Mouse (Mus musculus): ENCODE measurements around the gene Parp2. TPM values are rescaled to one million over a fixed set of nuclear protein-coding genes. Genes with fewer than 3 reads are reported as not detected.
"Not testable (repeated sequence)": the region's sequence is repeated elsewhere in the genome, so short reads cannot be mapped to it uniquely, and the experiment has no call there.

Parp2 gene
- polyA plus RNA-seq, 1 experiment from 2014 or later: 59.2 TPM

GRCm38 (mm10) chr14:50834435-50834834, 26.8 kb downstream of the Parp2 start:
- H3K9ac ChIP-seq: no peak overlapping the region
- H3K4me3 ChIP-seq (replicated peaks): no peak overlapping the region
- H3K27me3 ChIP-seq (replicated peaks): no peaks in the 10 kb centered on the region
- no peaks in the 10 kb centered on the region for H3K4me1 ChIP-seq (replicated peaks)
- 0 out of 2 replicates have a peak, but pooled peaks have one; percentile 44 for ATAC-seq
- 43% methylated on average over 2 of the region's 2 CpGs for WGBS
- H3K27ac ChIP-seq: 0 out of 2 replicates have a peak overlapping the region, but pooled peaks have one; percentile 4
- no peaks in the 10 kb centered on the region for H3K9me3 ChIP-seq
- 0 out of 2 replicates have a peak overlapping the region, but pooled peaks have one; percentile 22 for H3K4me2 ChIP-seq (replicated peaks)
- H3K36me3 ChIP-seq: no peaks in the 10 kb centered on the region

GRCm38 (mm10) chr14:50837236-50837635, 29.6 kb downstream of the Parp2 start:
- ATAC-seq: no peak
- H3K9ac ChIP-seq: no peak overlapping the region
- WGBS: 66% methylated on average over 6 of the region's 6 CpGs

GRCm38 (mm10) chr14:50855788-50856187, 48.1 kb downstream of the Parp2 start:
- H3K27ac ChIP-seq: no peak overlapping the region
- H3K9me3 ChIP-seq: no peaks in the 10 kb centered on the region
- H3K4me2 ChIP-seq (replicated peaks): no peak overlapping the region
- peaks cover 12% of the 10 kb centered on the region; the same call in 1 of the 2 replicates for H3K36me3 ChIP-seq
- H3K27me3 ChIP-seq (replicated peaks): no peaks in the 10 kb centered on the region
- peak; percentile 73; the same call in 1 of the 2 replicates for ATAC-seq
- H3K4me1 ChIP-seq (replicated peaks): no peaks in the 10 kb centered on the region
- H3K9ac ChIP-seq: no peak overlapping the region
- WGBS: 76% methylated on average over 5 of the region's 5 CpGs
- H3K4me3 ChIP-seq (replicated peaks): no peak overlapping the region

More at GRCm38 (mm10) chr14:50837236-50837635, 29.6 kb downstream of the Parp2 start:
- no peaks in the 10 kb centered on the region for H3K27me3 ChIP-seq (replicated peaks)
- H3K9me3 ChIP-seq: no peaks in the 10 kb centered on the region
- no peak overlapping the region for H3K4me3 ChIP-seq (replicated peaks)
- no peaks in the 10 kb centered on the region for H3K36me3 ChIP-seq
- H3K27ac ChIP-seq: no peak overlapping the region
- H3K4me1 ChIP-seq (replicated peaks): no peaks in the 10 kb centered on the region
- no peak overlapping the region for H3K4me2 ChIP-seq (replicated peaks)

GRCm38 (mm10) chr14:50862641-50863040, 55.0 kb downstream of the Parp2 start:
- Histone ChIP-seq H3K27ac (no peak overlapping the region), H3K9ac (no peak overlapping the region), H3K4me2 (replicated peaks) (no peak overlapping the region), H3K9me3 (no peaks in the 10 kb centered on the region), H3K4me3 (replicated peaks) (no peak overlapping the region), H3K4me1 (replicated peaks) (no peaks in the 10 kb centered on the region), H3K36me3 (peaks cover 17% of the 10 kb centered on the region; the same call in 1 of the 2 replicates), H3K27me3 (replicated peaks) (no peaks in the 10 kb centered on the region)
- ATAC-seq: no peak
- 84% methylated on average over 10 of the region's 10 CpGs for WGBS

- H3K27me3 ChIP-seq (replicated peaks); H3K27ac ChIP-seq; H3K4me1 ChIP-seq (replicated peaks); ATAC-seq; H3K4me2 ChIP-seq (replicated peaks); H3K4me3 ChIP-seq (replicated peaks); H3K9ac ChIP-seq; H3K9me3 ChIP-seq: not testable (repeated sequence)
- H3K36me3 ChIP-seq: 0 out of 2 replicates have a peak, but pooled peaks cover 15% of the 10 kb centered on the region
Observed at GRCm38 (mm10) chr14:50865005-50865404, 57.4 kb downstream of the Parp2 start.

GRCm38 (mm10) chr14:50866966-50867365, 59.3 kb downstream of the Parp2 start:
- Histone ChIP-seq H3K36me3 (0 out of 2 replicates have a peak, but pooled peaks cover 8% of the 10 kb centered on the region), H3K4me3 (replicated peaks) (no peak overlapping the region), H3K4me1 (replicated peaks) (0 out of 2 replicates have a peak, but pooled peaks cover 4% of the 10 kb centered on the region), H3K9me3 (no peaks in the 10 kb centered on the region), H3K4me2 (replicated peaks) (no peak overlapping the region), H3K9ac (no peak overlapping the region), H3K27me3 (replicated peaks) (no peaks in the 10 kb centered on the region), H3K27ac (no peak overlapping the region)
- no peak for ATAC-seq
- 85% methylated on average over 3 of the region's 3 CpGs for WGBS

- 0 out of 2 replicates have a peak, but pooled peaks cover 6% of the 10 kb centered on the region for H3K36me3 ChIP-seq
- H3K4me3 ChIP-seq (replicated peaks): no peak overlapping the region
- no peak overlapping the region for H3K4me2 ChIP-seq (replicated peaks)
- ATAC-seq: no peak
- no peaks in the 10 kb centered on the region for H3K27me3 ChIP-seq (replicated peaks)
- no peak overlapping the region for H3K27ac ChIP-seq
- WGBS: 81% methylated on average over 4 of the region's 4 CpGs
- H3K9ac ChIP-seq: no peak overlapping the region
- H3K4me1 ChIP-seq (replicated peaks): 0 out of 2 replicates have a peak, but pooled peaks cover 4% of the 10 kb centered on the region
- H3K9me3 ChIP-seq: no peaks in the 10 kb centered on the region
Observed at GRCm38 (mm10) chr14:50868211-50868610, 60.6 kb downstream of the Parp2 start.

- ATAC-seq: no peak
- no peak overlapping the region for H3K27ac ChIP-seq
- WGBS: 91% methylated on average over 5 of the region's 5 CpGs
- H3K4me2 ChIP-seq (replicated peaks): no peak overlapping the region
- 0 out of 2 replicates have a peak, but pooled peaks cover 4% of the 10 kb centered on the region for H3K4me1 ChIP-seq (replicated peaks)
- H3K4me3 ChIP-seq (replicated peaks): no peak overlapping the region
- H3K9me3 ChIP-seq: no peaks in the 10 kb centered on the region
- H3K27me3 ChIP-seq (replicated peaks): no peaks in the 10 kb centered on the region
- 0 out of 2 replicates have a peak, but pooled peaks cover 6% of the 10 kb centered on the region for H3K36me3 ChIP-seq
- H3K9ac ChIP-seq: no peak overlapping the region
Observed at GRCm38 (mm10) chr14:50868656-50869055, 61.0 kb downstream of the Parp2 start.

- Histone ChIP-seq H3K4me3 (replicated peaks) (peak within 1 kb of the TSS; percentile 58), H3K9me3 (no peaks in the 10 kb centered on the region), H3K36me3 (0 out of 2 replicates have a peak, but pooled peaks cover 6% of the 10 kb centered on the region), H3K27ac (peak within 1 kb of the TSS; percentile 90), H3K4me1 (replicated peaks) (0 out of 2 replicates have a peak, but pooled peaks cover 4% of the 10 kb centered on the region), H3K27me3 (replicated peaks) (no peaks in the 10 kb centered on the region), H3K4me2 (replicated peaks) (peak within 1 kb of the TSS; percentile 68), H3K9ac (peak within 1 kb of the TSS; percentile 56)
- 6% methylated on average over 32 of the region's 32 CpGs for WGBS
- peak; percentile 93 for ATAC-seq
Observed at GRCm38 (mm10) chr14:50869889-50870804, 62.5 kb downstream of the Parp2 start, which contains the start of gene Tep1. Tep1 (minus strand) TSS chr14:50870560.

GRCm38 (mm10) chr14:50870805-50871143, 63.1 kb downstream of the Parp2 start:
- H3K27me3 ChIP-seq (replicated peaks): no peaks in the 10 kb centered on the region
- peak overlapping the region; percentile 58 for H3K4me3 ChIP-seq (replicated peaks)
- WGBS: 21% methylated on average over 5 of the region's 5 CpGs
- peak overlapping the region; percentile 52 for H3K27ac ChIP-seq
- 0 out of 2 replicates have a peak, but pooled peaks cover 6% of the 10 kb centered on the region for H3K36me3 ChIP-seq
- H3K9me3 ChIP-seq: no peaks in the 10 kb centered on the region
- 0 out of 2 replicates have a peak, but pooled peaks cover 4% of the 10 kb centered on the region for H3K4me1 ChIP-seq (replicated peaks)
- H3K9ac ChIP-seq: 0 out of 2 replicates have a peak overlapping the region, but pooled peaks have one; percentile 56
- no peak; the same call in 1 of the 2 replicates for ATAC-seq
- peak overlapping the region; percentile 68 for H3K4me2 ChIP-seq (replicated peaks)

Measured in intestine, embryonic 15.5 days (tissue).